Mouse (Mus musculus) cortical plate, adult 2 months (tissue): ENCODE measurements around the gene Zmiz1.

Experiments
- CTCF ChIP-seq: fragments of 200-500 bp; IDR thresholded peaks from 2 replicates; pipeline ENCODE4 v1.5.1; 2011; ENCODE audit warnings: mild to moderate bottlenecking, control low read depth, low read length; ENCODE audit not compliant: insufficient read depth; ENCODE audit errors: extremely low read depth
- POLR2A ChIP-seq: fragments of 200-500 bp; IDR thresholded peaks from 2 replicates; pipeline ENCODE4 v1.6.1; 2011; ENCODE audit warnings: mild to moderate bottlenecking, low read length, control low read depth; ENCODE audit not compliant: insufficient read depth; ENCODE audit errors: extremely low read depth

DNA sequence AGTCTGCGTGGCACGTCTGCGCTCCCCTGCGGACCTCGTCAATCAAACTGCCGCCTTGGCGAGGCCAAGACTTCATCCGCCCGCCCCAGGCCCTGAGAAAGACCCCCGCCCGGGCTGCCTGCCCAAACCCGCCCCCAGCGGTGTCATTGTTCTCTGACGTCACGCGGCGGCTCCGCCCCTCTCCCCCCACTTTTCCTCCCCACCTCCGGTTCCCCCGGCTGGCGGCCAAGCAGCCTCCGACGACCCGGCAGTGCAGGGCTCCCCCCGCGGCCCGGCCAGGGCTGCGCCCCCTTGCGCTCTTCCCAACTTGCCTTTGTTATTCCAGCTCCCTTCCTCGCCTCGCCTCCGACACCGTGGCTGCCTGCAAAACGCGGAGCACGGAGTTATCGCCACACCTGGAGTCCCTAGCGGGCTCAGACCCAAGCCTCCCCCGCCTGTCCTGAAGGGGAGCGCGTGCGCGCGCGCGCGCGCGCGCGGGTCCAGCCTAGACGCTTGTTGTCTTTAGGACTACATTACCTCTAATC, 1.5 kb upstream of the Zmiz1 start:
- TF ChIP-seq CTCF (no peak), POLR2A (no peak)
